Mouse (Mus musculus) splenic B cell, adult 2 months (primary cell): ENCODE measurements around the gene Gabpb1.

Experiments used
- DNase-seq: peaks from one replicate; pipeline ENCODE4 v3.0.0-alpha.2; 2011; ENCODE audit warnings: low read depth, low spot score
- H3K27me3 ChIP-seq: 2 replicates; pipeline ENCODE4 v1.6.1; 2012; ENCODE audit warnings: mild to moderate bottlenecking, low read length, moderate library complexity, mixed read lengths; ENCODE audit not compliant: control insufficient read depth, poor library complexity, insufficient read depth, severe bottlenecking
- H3K36me3 ChIP-seq: 2 replicates; pipeline ENCODE4 v1.6.1; 2012; ENCODE audit warnings: mild to moderate bottlenecking, low read length, moderate library complexity, mixed read lengths; ENCODE audit not compliant: control insufficient read depth, poor library complexity, insufficient read depth, severe bottlenecking

Gene Gabpb1

GRCm38 (mm10) chr2:126676122-126676515 lies at the start of gene Gabpb1:
TSS of gene Gabpb1 (minus strand) at chr2:126676337.
- DNase-seq, result no peak
- Histone ChIP-seq H3K27me3 (no peaks in the 10 kb centered on the region), H3K36me3 (0 out of 2 replicates have a peak, but pooled peaks cover 2% of the 10 kb centered on the region)

GRCm38 (mm10) chr2:126712950-126713349 lies 36.8 kb upstream of the Gabpb1 start:
- Histone ChIP-seq H3K36me3 (no peaks in the 10 kb centered on the region), H3K27me3 (no peaks in the 10 kb centered on the region)
- peak; percentile 20 for DNase-seq

GRCm38 (mm10) chr2:126712526-126712925 lies 36.4 kb upstream of the Gabpb1 start:
- H3K27me3 ChIP-seq, result no peaks in the 10 kb centered on the region
- DNase-seq, result no peak
- H3K36me3 ChIP-seq, result no peaks in the 10 kb centered on the region

- H3K36me3 ChIP-seq, result no peaks in the 10 kb centered on the region
- DNase-seq, result no peak
These were observed 32.2 kb upstream of the Gabpb1 start for GRCm38 (mm10) chr2:126708361-126708760.

DNA sequence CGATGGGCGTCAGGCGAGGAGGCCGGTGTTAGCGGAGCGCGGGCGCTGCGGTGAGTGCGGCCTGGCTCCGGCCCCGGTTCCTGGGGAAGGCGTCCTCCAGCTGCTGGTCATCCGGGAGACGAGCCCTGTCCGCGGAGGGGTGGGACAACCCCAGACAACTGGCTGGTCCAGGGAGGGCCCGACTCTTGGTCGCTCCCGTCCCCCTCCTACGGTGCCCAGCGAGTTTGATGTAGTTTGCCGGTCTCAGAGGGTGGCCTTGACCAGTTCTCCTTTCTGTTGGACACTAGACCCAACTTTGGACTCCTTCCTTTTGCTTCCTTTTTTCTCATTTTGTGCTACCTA lies 31.3 kb upstream of the Gabpb1 start:
- no peak for DNase-seq
- Histone ChIP-seq H3K27me3 (no peaks in the 10 kb centered on the region), H3K36me3 (no peaks in the 10 kb centered on the region)

More at GRCm38 (mm10) chr2:126708361-126708760, 32.2 kb upstream of the Gabpb1 start:
- H3K27me3 ChIP-seq, result no peaks in the 10 kb centered on the region

- DNase-seq, result peak; percentile 97
- H3K36me3 ChIP-seq, result no peaks in the 10 kb centered on the region
- H3K27me3 ChIP-seq, result no peaks in the 10 kb centered on the region
These were observed 30.8 kb upstream of the Gabpb1 start, which contains the start of gene Usp8 for GRCm38 (mm10) chr2:126706759-126707437. TSS of gene Usp8 (plus strand) at chr2:126707328.

GRCm38 (mm10) chr2:126695285-126695684 lies 19.1 kb upstream of the Gabpb1 start:
- Histone ChIP-seq H3K36me3 (no peaks in the 10 kb centered on the region), H3K27me3 (no peaks in the 10 kb centered on the region)
- DNase-seq, result no peak

DNA sequence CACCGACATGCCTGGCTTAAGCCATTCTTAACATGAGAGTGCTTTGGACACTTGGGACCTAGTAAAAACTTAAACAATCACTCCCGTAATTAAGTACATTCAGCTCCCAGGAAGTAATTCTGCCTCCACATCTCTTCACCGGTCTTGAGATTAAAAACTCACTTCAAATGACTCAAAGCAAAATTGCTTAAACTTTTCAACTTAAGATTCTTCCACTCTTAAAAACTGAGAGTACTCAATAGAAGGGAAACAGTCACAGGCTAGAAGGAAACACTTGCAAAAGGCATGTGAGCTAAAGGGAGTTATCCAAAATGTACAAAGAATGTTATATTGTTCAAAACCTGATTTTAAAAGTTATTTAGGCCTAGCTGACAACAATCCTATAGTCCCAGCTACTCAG lies 15.2 kb upstream of the Gabpb1 start:
- DNase-seq, result no peak
- no peaks in the 10 kb centered on the region for H3K27me3 ChIP-seq
- H3K36me3 ChIP-seq, result no peaks in the 10 kb centered on the region

DNA sequence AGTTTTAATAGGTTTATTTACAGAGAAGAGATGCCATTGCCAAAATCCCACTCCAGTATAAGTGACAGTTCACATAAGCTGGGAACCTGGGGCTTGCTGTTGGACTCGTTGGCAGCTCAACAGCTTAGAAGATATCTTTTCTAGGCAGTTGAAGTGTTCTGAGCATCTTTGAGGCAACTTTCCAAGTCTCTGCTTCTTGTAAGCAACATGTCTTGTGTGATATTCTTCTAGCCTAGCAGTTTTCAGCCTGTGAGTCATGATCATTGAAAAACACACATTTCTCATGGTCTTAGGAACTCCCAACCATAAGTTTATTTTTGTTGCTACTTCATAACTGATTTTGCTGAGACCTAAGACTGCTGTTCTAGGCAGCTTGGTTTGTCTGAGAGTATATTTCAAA lies 6.8 kb upstream of the Gabpb1 start:
- H3K27me3 ChIP-seq, result no peaks in the 10 kb centered on the region
- 0 out of 2 replicates have a peak, but pooled peaks cover 2% of the 10 kb centered on the region for H3K36me3 ChIP-seq
- no peak for DNase-seq

GRCm38 (mm10) chr2:126682333-126682732 lies 6.2 kb upstream of the Gabpb1 start:
- Histone ChIP-seq H3K27me3 (no peaks in the 10 kb centered on the region), H3K36me3 (0 out of 2 replicates have a peak, but pooled peaks cover 2% of the 10 kb centered on the region)
- DNase-seq, result no peak

- no peaks in the 10 kb centered on the region for H3K27me3 ChIP-seq
- H3K36me3 ChIP-seq, result no peaks in the 10 kb centered on the region
- no peak for DNase-seq
These were observed 1.2 kb upstream of the Gabpb1 start for GRCm38 (mm10) chr2:126677366-126677765.

DNA sequence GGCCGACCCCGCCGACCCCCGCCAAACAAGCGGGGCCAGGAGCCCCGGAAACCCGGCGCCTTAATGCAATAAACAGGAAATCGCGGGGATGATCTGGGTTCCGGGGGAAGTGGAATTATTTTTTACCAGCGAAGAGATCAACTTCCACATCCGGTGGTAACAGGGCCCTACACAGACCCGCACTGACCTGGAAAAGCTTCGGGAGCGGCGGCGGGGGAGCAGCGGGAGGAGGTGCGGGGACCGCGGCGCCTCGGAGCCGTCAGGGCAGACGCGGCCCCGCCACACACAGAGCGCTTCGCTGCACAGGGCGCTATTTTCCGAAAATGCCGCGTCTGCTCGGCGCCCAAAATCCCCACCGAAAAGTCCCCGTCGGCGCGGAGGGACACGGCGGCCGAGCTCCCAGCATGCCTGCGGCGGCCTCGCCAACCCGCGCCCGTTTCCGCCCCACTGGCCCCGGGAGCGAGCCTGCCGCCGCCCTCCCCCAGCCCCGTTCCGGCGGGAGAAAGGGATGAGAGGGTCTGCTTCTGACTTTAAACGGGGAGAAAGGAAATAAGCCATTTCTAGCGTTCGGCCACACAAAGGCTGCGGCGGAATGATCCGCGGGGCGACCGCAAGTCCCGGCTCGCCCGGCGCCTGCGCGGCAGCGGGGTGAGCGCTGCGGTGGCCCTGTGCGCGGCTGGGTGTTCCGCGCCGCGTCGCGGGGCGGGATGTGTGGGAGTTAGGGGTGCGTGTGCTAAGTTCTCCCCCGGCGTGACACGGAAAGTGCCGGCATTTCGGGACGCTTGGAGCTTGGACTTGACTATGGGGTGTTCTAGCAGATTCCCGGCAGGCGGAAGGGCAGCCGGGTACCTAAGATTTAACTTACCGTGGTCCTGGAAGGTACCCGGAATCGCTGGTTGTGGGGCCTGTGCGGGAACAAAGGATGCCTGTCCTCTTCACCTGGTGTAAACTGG lies 692 bp downstream of the Gabpb1 start:
- 0 out of 2 replicates have a peak, but pooled peaks cover 2% of the 10 kb centered on the region for H3K36me3 ChIP-seq
- DNase-seq, result peak; percentile 93
- H3K27me3 ChIP-seq, result no peaks in the 10 kb centered on the region

- H3K27me3 ChIP-seq, result no peaks in the 10 kb centered on the region
- DNase-seq, result peak; percentile 56
These were observed 1.5 kb downstream of the Gabpb1 start for GRCm38 (mm10) chr2:126674441-126675168.

GRCm38 (mm10) chr2:126673317-126674242 lies 2.6 kb downstream of the Gabpb1 start:
- H3K27me3 ChIP-seq, result no peaks in the 10 kb centered on the region
- H3K36me3 ChIP-seq, result 0 out of 2 replicates have a peak, but pooled peaks cover 2% of the 10 kb centered on the region
- peak; percentile 68 for DNase-seq

More at GRCm38 (mm10) chr2:126674441-126675168, 1.5 kb downstream of the Gabpb1 start:
- 0 out of 2 replicates have a peak, but pooled peaks cover 2% of the 10 kb centered on the region for H3K36me3 ChIP-seq
